Mouse (Mus musculus): ENCODE measurements around the gene Cat. TPM values are rescaled to one million over a fixed set of nuclear protein-coding genes. Genes with fewer than 3 reads are reported as not detected.

The Cat gene
- total RNA-seq, 2 experiments from 2014 or later = 72.8 to 119 TPM

DNA sequence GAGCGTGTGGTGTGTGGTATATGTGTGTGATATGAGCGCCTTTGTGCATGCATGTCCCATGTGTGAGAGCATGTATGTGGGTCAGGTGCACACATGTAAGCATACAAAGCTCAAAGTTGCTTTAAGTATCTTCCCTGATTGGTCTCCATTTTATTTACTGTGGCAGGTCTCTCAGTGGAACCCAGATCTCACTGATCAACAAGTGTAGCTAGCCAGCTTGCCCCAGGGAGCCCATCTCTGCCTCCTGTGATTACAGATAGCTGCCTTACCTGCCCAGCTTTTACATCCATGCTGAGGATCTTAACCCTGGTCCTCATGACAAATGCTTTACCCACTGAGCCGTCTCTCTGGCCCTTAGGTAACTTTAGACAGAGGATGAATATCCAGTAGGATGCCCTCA is 6.6 kb downstream of the Cat start:
- DNase-seq = no peak

DNA sequence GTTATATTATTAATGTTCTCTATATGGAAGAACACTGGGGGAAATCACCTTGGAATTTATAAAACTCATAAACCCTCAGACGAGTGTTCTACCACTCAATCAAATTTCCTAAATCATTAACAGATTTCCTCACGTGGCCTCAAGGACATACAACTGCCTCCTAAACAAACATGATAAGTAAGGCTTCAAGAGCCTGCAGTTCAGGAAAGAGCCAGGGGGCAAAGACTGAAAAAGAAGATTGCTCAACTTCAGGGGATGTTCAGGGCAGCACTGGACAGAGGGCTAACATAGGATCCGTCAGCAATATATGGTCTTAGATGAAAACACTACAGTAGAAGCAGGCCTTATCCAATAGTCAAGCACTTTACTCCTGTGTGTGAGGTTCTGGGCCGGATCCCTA is 7.5 kb downstream of the Cat start:
- DNase-seq = no peak

DNA sequence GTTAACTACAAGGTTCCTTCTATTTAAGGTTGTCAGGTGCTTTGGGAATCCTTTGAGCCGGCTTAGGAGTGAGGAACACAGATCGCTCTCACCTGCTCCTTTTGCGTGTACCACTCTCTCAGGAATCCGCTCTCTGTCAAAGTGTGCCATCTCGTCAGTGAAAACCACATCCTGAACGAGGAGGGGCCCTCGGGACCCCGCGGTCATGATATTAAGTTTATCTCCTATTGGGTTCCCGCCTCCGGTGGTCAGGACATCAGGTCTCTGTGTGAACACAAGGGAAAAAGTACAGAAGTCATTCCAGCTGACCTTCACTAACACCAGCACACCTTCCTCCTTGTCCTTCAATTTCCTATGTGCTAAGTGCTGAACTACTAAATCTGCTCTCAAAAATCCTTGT is 8.3 kb downstream of the Cat start:
- no peak for DNase-seq

DNA sequence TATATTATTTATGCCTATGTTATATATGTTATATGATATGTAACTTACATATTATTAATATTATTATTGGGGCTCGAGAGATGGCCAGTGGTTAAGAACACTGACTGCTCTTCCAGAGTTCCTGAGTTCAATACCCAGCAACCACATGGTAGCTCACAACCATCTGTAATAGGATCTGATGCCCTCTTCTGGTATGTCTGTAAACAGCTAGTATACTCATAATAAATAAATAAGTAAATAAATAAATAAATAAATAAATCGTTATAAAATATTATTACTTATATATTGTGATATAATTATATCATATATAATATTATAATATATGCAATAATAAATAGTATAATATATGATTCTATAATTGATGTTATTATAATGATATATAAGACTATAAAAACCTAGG is 8.8 kb downstream of the Cat start:
- DNase-seq = no peak

DNA sequence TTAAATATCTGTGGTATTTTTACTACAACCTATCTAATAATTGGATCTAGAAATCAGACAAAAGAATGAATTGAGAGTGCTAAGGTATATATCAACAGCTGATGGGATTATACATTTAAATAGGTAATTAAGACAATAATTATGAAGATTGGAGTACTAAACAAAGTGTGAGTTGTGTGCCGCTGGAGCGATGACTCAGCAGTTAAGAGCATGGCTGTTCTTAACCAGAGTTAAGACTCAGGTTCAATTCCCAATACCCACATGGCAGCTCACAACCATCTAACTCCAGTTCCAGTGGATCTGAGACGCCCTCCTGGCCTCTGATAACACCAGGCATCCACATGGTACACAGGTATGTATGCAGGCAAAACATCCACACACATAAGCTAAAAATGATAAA is 11.6 kb downstream of the Cat start:
- no peak for DNase-seq

DNA sequence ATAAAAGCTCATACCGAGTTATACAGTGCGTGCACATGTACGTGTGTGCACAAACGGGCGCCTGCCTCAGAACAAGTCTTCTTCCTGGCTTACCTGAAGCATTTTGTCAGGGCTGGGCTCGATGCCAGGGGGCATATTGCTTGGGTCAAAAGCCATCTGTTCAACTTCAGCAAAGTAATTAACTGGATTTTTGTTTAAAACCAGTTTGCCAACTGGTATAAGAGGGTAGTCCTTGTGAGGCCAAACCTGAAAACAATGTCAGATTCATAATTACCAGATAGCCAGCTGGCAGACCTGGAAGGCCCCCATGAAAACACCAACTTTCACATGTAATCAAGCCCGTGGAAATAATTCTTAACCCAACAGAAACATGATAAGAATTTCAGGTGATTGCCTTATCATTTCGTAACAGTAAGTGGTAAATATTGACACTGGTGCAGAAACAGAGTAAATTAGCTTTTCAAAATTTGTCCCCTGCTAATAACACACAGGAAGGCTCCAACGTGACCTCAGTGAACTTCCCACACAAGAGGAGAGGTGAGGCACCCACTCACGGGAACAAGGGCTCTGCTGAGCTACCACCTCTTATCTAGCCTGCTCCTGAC is 17.9 kb downstream of the Cat start:
- no peak for DNase-seq

DNA sequence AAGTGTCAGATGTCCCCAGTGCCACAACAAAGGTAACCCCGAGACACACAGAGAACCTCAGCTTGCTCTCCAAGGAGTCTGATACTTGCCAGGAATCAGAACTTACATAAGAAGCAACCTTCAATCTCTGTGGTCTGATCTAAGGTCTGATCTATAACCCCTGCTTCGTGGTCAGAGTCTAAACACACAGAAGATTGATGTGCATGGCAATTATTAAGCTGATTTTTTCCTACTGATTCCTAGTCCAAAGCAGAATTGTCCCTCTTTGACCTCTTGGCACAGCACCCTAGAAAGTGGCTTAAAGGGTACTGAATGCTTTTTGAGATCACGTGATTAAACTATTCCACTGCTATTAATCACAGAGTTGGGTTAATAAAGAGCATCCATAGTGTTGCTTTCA is 18.7 kb downstream of the Cat start:
- DNase-seq = no peak

DNA sequence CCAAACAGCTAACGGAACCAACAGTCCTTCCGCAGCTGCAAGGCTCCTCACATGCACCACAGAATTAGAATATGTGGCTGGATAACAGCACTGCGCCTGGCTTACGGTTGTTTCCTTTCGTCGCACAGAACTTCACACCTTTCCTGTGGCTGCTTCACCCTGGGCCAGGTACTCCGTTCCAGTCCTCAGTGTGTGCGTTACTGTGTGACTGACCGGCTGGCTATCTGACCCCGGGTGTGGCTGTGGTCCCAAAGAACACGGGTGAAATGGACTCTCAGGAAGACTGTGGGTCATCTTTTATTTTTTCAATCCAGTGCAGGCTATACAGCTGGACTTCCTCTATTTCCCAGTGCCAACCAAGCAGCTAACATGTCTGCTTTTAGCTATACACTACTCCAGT is 19.5 kb downstream of the Cat start:
- no peak for DNase-seq

DNA sequence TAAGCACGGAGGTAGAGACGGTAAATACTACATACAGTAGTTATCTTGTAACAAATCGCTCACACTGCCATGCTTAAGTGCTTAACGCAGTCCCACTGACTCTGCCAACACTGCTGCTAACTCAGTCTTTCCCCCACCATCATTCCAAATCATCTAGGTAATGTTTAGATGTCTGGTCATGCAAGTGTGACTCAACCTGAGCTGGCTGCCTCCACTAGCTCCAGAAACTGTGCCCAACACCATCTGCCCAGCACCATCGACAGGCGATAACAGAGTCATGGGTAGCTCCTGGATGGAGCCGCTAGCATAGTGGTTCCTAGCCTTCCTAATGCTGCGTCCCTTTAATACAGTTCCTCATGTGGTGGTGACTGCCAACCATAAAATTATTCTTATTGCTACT is 20.4 kb downstream of the Cat start:
- DNase-seq = no peak

DNA sequence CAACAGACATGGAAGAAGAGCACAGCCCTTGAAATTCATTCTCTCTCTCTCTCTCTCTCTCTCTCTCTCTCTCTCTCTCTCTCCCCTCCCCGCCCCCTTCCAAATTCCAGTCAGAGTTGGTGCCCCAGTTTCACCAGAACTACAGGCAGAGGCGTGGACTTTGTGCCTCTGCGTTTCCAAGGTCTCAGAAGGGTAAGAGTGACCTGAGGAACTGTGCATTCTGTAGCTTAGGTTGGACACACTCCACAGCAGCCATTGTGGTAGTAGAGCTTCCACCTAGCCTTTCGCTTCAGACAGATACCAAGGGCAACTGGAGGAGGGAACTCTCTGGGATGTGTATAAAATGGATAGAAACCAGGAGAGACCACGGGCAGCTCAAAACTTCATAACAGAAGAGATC is 22.2 kb downstream of the Cat start:
- DNase-seq = no peak

DNA sequence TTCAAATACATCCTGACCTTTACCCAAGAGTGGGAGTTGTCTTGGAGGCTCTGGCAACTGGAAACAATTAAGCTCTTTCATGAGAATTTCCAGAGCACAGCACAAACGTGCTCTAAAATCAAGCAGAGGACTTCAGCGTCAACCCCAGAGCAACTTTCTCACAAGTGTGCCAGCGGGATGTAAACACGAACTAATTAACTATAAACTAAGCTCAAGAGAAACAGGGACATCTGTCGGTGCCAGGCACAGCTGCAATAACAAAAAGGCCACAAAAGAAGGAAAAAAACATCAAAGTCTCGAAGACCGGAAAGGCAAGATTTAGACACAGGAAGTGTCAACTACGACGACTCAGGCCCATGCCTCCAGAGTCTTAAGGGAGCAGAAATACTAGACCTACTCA is 23.2 kb downstream of the Cat start:
- no peak for DNase-seq

DNA sequence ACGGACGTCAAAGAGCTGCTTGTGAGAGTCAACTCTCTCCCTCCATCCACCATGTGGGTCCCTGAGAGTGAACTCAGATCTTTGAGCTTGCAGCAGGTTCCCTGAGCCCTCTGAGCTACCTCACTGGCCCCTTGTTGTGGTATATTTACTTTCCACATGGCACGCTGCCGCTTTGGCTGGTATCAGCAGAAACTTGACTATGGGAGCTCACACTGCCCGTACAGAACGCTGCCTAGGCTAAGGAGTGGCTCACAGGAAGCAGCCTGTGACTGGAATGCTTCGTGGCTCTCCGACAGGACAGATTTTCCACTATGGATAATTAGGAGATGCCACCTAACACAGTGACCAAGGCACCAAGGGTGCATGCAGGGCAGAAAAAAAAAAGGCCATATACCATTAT is 23.8 kb downstream of the Cat start:
- no peak for DNase-seq

DNA sequence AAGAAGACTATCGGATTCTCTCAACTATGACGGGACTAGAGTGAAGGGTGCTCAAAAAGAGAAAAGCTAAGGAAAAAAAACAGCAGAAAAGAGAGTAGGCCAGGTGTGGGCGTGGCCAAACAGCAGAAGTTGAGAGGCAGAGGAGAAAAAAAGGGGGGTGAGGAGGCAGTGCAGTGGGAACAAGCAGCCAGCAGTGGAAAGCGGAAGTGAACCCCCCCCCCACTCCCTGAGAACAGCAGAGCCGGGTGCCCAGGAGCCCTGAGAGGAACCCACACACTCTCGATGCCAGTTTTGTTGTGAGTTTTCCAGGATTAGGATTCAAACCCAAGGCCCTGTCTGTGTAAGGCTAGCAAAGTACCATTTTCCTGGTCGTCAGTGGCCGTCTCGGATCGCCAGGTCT is 25.9 kb downstream of the Cat start:
- DNase-seq = no peak

DNA sequence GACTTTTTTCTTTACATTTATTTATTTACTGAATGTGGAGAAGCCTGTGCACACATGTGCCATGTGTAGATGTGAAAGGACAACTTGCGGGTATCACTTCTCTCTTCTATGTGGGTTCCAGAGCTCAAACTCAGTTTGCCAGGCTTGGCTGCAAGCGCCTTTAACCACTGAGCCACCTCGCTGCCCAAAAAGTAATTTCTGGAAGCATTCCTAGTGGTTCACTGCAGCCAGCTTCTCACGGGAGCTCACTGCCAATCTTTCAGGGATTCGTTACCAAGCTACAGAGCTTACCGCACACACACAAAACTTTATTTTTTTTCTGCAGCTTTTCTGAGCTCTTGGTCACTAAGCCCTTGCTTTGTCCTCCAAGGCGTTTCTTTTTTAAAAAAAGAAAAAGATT is 27.3 kb downstream of the Cat start:
- no peak for DNase-seq

DNA sequence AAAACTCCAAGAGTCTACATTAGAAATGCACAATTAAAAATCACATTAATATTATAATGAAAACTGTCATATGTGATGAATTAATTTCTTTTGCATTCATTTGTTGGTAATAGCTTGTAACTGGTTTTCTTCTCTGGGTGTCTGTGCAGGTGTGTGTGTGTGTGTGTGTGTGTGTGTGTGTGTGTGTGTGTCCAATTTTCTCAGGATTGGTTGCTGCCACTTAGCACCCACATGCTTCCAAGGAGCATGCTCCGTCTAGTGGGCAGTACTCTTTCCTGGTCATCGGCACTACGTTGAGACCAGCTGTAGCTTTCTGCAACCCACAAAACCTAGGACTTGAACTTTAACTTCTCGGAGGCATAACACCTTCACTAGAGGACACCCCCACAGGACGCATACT is 27.9 kb downstream of the Cat start:
- DNase-seq = no peak

DNA sequence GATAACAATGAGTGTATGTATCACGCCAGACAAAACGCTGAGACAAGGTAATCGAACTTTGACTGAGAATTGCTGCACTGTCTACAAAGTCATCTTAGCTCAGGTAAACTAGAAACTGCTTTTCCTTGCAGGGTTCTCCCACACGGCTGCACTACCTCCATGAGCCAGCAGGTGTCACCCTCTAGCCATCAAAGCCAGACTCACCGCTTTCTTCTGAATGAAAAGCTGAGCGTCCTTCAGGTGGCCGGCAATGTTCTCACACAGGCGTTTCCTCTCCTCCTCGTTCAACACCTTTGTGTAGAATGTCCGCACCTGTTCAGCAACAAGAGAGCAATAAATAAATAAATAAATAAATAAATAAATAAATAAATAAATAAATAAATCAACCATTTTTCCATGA is 28.3 kb downstream of the Cat start:
- DNase-seq = peak; percentile 46

DNA sequence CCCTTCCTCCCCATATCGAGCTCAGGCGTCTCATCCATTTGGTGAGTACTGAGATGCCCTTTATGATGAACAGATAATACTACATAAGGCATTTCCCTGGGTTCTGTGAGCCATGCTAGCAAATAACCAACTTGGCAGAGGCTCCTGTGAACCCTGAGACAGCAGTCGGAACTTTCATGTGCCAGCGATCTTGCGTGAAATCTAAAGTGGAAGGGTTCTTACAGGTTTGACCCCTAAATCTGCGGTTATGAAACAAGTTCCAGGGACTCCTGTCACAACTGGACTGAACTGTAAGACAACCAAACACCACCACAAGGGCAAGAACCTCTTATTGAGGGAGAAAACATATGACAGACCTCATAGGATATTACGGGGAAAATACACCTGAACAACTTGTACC is 29.2 kb downstream of the Cat start:
- DNase-seq = no peak

DNA sequence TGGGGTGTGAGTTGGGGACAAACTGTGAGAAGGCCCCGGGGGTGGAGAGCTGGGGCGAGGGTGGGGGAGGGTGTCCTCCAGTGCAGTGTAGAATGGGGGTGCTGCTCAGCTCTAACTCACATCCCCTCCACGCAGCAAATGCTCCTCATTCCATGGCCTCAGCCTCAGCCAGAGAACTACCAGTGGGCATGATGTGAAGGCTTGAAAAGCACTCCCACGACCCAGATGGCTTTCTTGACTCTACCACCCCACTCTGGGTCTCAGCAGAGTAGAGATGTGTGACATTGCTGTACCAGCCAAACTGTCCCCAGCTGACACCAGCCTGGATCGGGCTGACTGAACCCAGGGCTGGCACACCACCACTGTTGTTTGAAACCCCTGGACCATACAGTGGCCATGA is 32.4 kb downstream of the Cat start:
- DNase-seq = no peak

DNA sequence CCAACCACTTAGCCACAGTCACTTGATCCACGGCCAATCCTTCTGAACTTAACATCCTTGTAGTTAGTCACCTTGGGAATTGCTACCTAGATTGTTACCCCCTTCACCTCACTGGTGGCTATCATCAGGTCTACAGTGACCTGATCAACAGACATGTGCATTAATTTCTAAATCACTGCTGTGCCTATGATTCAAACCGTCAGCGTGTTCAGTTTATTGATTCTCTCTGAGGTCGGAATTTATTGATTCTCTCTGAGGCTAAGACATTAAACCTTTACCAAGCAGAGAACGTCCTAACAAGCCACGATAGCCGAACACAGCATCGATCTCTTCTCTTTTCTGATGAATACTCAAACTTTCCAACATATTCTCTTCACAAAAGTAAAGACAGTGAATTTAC is 34.7 kb downstream of the Cat start:
- no peak for DNase-seq

DNA sequence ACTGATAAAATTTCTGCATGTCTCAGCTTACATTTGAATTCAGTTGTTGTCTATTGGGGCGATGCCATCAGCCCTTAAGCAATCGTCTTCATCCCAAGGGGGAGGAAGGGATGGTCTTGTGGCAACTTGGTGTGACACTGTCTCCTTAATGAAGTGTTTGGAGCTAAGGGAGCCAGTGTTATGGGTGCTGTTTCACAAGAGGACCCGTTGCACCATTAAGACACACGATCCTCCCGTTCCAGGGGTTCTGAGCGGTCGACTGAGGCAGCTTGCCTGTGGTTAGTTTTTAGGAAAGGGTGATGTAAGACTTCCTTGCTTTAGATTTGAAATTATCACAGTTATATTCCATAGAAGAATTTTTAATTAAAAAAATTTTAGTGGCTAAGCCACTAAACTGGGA is 35.1 kb downstream of the Cat start:
- no peak for DNase-seq

DNA sequence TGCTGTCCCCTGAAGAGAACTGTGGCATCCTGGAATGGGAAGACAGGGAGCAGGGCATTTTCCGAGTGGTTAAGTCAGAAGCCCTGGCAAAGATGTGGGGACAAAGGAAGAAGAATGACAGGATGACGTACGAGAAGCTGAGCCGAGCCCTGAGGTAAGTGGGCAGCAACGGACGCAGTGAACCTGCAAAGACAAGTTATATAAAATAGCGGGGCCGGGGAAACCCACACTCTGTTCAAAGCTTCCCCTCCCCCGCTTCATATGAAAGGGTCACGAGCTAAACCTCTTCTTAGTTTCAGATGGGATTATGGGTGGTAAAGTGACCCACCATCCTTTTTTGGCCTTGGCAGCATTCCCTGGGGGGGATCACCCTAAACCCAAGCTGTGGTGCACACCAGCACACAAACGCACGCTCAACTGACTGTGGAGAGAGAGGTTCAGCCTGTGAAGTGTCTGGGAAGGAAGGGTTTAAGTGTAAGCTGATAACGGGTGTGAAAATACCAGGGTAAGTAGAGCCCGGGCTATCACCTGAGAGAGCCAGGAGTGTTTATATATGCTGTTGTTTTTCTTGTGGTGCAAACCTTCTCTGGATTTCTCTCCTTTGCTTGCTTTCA is 35.9 kb downstream of the Cat start:
- DNase-seq = no peak

DNA sequence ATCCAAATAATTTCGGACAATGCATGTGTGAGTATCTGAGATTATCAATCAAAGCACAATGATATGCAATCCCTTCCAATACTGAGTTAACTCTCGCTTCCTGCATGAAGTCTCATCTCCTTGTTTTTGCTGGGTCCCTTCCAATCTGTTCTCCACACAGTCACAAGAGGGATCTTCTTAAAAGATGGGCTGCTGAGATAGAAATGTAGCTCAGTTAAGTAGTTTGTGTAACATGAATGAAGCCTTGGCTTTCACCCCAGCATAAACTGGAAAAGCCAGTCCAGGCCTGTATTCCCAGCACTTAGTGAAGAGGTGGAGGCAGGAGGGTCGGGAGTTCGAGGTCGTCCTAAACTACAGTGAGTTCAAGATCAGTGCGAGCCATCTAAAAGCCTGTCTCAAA is 38.6 kb downstream of the Cat start:
- no peak for DNase-seq

DNA sequence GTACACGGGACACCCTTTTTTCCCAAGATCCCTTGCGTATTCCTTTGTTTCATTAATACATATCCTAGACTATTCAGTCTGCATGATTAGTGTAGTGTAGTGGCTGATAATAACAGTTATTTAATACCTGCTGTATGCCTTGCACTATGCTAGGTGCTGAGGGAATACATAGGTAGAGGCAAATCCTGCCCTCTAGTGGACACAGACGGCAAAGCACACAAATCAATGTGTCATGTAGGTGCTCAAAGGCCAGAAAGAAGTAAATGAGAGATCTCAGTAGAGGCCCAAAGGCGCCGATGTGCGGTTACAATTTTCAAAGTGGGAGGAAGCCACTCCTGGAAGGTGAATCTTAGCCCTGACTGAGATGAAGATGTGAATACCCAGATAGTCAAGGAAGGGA is 39.2 kb downstream of the Cat start:
- DNase-seq = no peak

DNA sequence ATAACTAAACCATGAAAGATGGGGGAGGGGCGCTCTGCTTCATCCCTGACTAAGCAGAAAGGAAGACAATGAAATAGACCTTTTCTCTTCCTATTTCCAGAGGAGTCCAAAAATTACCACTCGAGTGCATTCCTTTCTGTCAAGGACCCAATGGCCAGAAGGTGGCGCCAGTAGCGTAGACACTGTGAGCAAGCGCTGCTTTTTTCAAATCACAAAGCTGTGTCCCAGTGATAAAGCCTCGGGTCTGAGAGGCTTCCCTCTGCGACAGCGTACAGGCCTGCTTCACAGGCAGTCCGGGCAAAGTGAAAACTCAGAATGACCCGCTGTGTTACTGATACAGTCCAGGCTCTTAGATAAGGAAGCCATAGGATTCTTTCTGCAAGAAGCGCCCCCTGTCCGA is 45.2 kb downstream of the Cat start:
- DNase-seq = no peak

DNA sequence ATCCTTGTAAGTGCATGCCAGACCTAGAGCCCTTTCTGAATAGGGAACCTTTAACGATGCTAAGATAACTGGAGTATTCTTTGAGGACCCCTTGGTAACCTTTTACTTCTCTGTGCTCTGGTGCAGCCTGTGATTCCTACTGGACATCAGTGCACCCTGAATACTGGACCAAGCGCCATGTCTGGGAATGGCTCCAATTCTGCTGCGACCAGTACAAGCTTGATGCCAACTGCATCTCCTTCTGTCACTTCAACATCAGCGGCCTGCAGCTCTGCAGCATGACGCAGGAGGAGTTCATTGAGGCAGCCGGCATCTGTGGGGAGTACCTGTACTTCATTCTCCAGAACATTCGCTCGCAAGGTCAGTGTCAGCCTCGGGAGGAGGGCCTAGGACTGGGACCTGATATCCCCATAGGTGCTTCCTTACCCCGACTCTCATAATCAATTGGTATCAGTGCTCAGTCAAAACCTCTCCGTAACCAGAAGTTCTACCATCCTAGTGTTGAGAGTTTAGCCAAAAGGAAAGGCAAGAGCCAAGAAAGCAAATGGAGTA is 45.8 kb downstream of the Cat start:
- DNase-seq = no peak

Measured in gastrocnemius, postnatal 25 days (tissue).